ENCODE assay signal across 8 mouse cellular contexts in the genomic region with DNA sequence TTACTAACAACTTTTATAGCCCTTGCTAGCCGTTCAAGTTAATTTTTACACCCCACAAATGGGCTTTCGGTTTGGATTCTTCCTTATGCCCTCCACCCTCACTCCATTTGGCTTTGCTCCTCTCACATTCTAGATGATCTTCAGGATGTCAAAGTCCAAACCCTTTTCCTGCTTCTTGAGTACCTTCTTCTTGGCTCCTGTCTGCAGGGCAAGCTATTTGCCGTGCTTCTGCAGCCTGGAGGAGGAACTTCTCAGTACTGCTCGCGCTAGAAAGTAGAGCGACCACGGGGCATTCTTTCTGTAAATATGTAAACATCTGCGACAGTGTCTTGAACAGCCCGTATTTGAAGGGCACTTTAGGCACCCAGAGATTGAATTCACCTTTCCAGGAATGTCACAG. TPM values are rescaled to one million over a fixed set of nuclear protein-coding genes. Genes with fewer than 3 reads are reported as not detected.
DNase-seq lines count a peak whose midpoint lies in the region; ATAC-seq and TF ChIP-seq lines count a peak whose summit lies in the region.

No protein-coding gene starts in this region.

- no peak for TF ChIP-seq CTCF in small intestine, adult 2 months (IDR thresholded peaks at IDR 0.05; ENCODE audit: extremely low read depth, insufficient read length, insufficient replicate concordance, low read depth, low read length)

- TF ChIP-seq POLR2A in small intestine, adult 2 months (IDR thresholded peaks at IDR 0.05; ENCODE audit: low read depth, low read length): no peak

- H3K4me3 ChIP-seq in heart, embryonic 10.5 days: peak overlapping the region; percentile 72
- H3K4me3 ChIP-seq in brown adipose tissue, adult 24 weeks (ENCODE audit: insufficient read depth, low read depth, low read length): peak overlapping the region; percentile 74
- H3K4me3 ChIP-seq in hindbrain, embryonic 15.5 days: peak overlapping the region; percentile 73
- peak overlapping the region; percentile 77 for H3K4me3 ChIP-seq in liver, embryonic 11.5 days (ENCODE audit: low read depth, low read length)
- H3K4me3 ChIP-seq in small intestine, adult 2 months (ENCODE audit: low read depth, low read length): peak overlapping the region; percentile 84

- peak overlapping the region; percentile 98 for H3K4me2 ChIP-seq in hindbrain, embryonic 15.5 days
- H3K4me2 ChIP-seq in liver, embryonic 11.5 days: peak overlapping the region; percentile 97

- H3K27me3 ChIP-seq in heart, embryonic 10.5 days (ENCODE audit: insufficient read depth, poor library complexity, severe bottlenecking): no peaks in the 10 kb centered on the region
- no peaks in the 10 kb centered on the region for H3K27me3 ChIP-seq in hindbrain, embryonic 15.5 days
- no peaks in the 10 kb centered on the region for H3K27me3 ChIP-seq in liver, embryonic 11.5 days (replicated peaks; ENCODE audit: control insufficient read depth, insufficient read depth, low read length)
- H3K27me3 ChIP-seq in small intestine, adult 2 months (ENCODE audit: control insufficient read depth, insufficient read depth, low read length): no peaks in the 10 kb centered on the region

- ATAC-seq in hindbrain, embryonic 15.5 days (ENCODE audit: low FRiP score, low read depth): no peak
- no peak for ATAC-seq in liver, embryonic 11.5 days (replicated peaks; ENCODE audit: low FRiP score)

- H3K4me1 ChIP-seq in heart, embryonic 10.5 days: peaks cover 17% of the 10 kb centered on the region
- H3K4me1 ChIP-seq in brown adipose tissue, adult 24 weeks (ENCODE audit: control insufficient read depth, insufficient read depth, insufficient read length, low read length): no peaks in the 10 kb centered on the region
- peaks cover 23% of the 10 kb centered on the region for H3K4me1 ChIP-seq in hindbrain, embryonic 15.5 days (replicated peaks)
- peaks cover 12% of the 10 kb centered on the region for H3K4me1 ChIP-seq in liver, embryonic 11.5 days (replicated peaks; ENCODE audit: control insufficient read depth, insufficient read depth, low read length)
- peaks cover 4% of the 10 kb centered on the region; the same call in 1 of the 2 replicates for H3K4me1 ChIP-seq in small intestine, adult 2 months (ENCODE audit: control insufficient read depth, insufficient read depth, insufficient read length, low read length)

- WGBS in heart, embryonic 10.5 days: 11% methylated on average over 9 of the region's 9 CpGs
- 6% methylated on average over 9 of the region's 9 CpGs for WGBS in hindbrain, embryonic 15.5 days
- WGBS in liver, embryonic 11.5 days: 9% methylated on average over 9 of the region's 9 CpGs
- WGBS in small intestine, adult 2 months: 2% methylated on average over 9 of the region's 9 CpGs

- H3K9me3 ChIP-seq in heart, embryonic 10.5 days: no peaks in the 10 kb centered on the region
- no peaks in the 10 kb centered on the region for H3K9me3 ChIP-seq in hindbrain, embryonic 15.5 days
- H3K9me3 ChIP-seq in liver, embryonic 11.5 days (ENCODE audit: control insufficient read depth, low read length): no peaks in the 10 kb centered on the region

- intact Hi-C loops in heart, postnatal 36 days (cut with DNase I): loop anchor here (2.0 to 5.0 kb wide), 2 partner anchors 51 to 94 kb away; no protein-coding TSS in a partner anchor

- H3K27ac ChIP-seq in heart, embryonic 10.5 days: peak overlapping the region; percentile 95
- H3K27ac ChIP-seq in brown adipose tissue, adult 24 weeks (replicated peaks; ENCODE audit: low read depth, low read length): no peak overlapping the region
- peak overlapping the region; percentile 86 for H3K27ac ChIP-seq in hindbrain, embryonic 15.5 days (replicated peaks)
- peak overlapping the region; percentile 93 for H3K27ac ChIP-seq in liver, embryonic 11.5 days (ENCODE audit: low read depth, low read length)
- peak overlapping the region; percentile 38 for H3K27ac ChIP-seq in small intestine, adult 2 months (ENCODE audit: insufficient read depth, low read depth, low read length)

- peak overlapping the region; percentile 62 for H3K9ac ChIP-seq in hindbrain, embryonic 15.5 days
- H3K9ac ChIP-seq in liver, embryonic 11.5 days (ENCODE audit: low read depth, low read length): peak overlapping the region; percentile 87

- no peaks in the 10 kb centered on the region for H3K36me3 ChIP-seq in heart, embryonic 10.5 days
- no peaks in the 10 kb centered on the region for H3K36me3 ChIP-seq in hindbrain, embryonic 15.5 days
- H3K36me3 ChIP-seq in liver, embryonic 11.5 days (ENCODE audit: control insufficient read depth, insufficient read depth, low read length): no peaks in the 10 kb centered on the region
- no peaks in the 10 kb centered on the region for H3K36me3 ChIP-seq in small intestine, adult 2 months (ENCODE audit: control insufficient read depth, insufficient read depth, low read length)

- DNase-seq in heart, embryonic 10.5 days (ENCODE audit: low spot score): no peak
- no peak for DNase-seq in heart, postnatal 36 days
- peak; percentile 35 for DNase-seq in liver, embryonic 11.5 days (ENCODE audit: low spot score)
- DNase-seq in right cerebral cortex, postnatal 14 days: no peak
- DNase-seq in right cerebral cortex, postnatal 4 days: no peak

RNA-seq across cellular contexts. Expression of a gene that starts 0.4 kb away (rescaled TPM):
- polyA plus RNA-seq in heart, embryonic 10.5 days (2016; fragmentation: Nextera tagmentation; extraction: Ambion mirVana): 26.6 and 32.5 TPM in 2 replicates
- total RNA-seq in heart, postnatal 36 days (2021): 1 to 10 TPM; 3.8 to 5.1 TPM
- 2.4 and 3.3 TPM in 2 replicates for polyA plus RNA-seq in brown adipose tissue, adult 24 weeks (2012; ENCODE audit: insufficient read depth, insufficient read length, missing spikeins)
- 62.0 and 63.4 TPM in 2 replicates for polyA plus RNA-seq in hindbrain, embryonic 15.5 days (2015; fragmentation: Nextera tagmentation; extraction: Ambion mirVana)
- 28.6 and 30.4 TPM in 2 replicates for polyA plus RNA-seq in liver, embryonic 11.5 days (2014; fragmentation: Nextera tagmentation; extraction: Ambion mirVana)
- 5.9 and 10.3 TPM in 2 replicates for polyA plus RNA-seq in small intestine, adult 2 months (2012; rRNA removed)
